In genomic region chr11:49532761-49533160, GRCm38 (mm10) we compare ENCODE assay signal across 42 mouse cellular contexts. TPM values are rescaled to one million over a fixed set of nuclear protein-coding genes. Genes with fewer than 3 reads are reported as not detected.
"Had no signal": no experiment of that assay in that cellular context is flagged by ENCODE, and none has a peak within 500 bp of the region (broad histone marks: within the 10 kb centered on the region; RNA-seq: fewer than 3 reads in every experiment).

No protein-coding gene starts in this region.

- ATAC-seq: hindbrain, embryonic 16.5 days; inflammation-experienced regulatory T-cells, adult 6 months; intestine, embryonic 15.5 days; intestine, postnatal 0 days; liver, postnatal 0 days had no signal

- H3K27me3 ChIP-seq: heart, embryonic 12.5 days; hindbrain, embryonic 12.5 days; intestine, embryonic 15.5 days; kidney, embryonic 15.5 days; limb, embryonic 12.5 days; liver, embryonic 13.5 days; liver, embryonic 15.5 days had no signal

- DNase-seq: gastrocnemius, postnatal 14 days; heart, adult 18-20 months; heart, postnatal 10 days; heart, postnatal 4 days; kidney, adult 18-20 months; kidney, adult 9 months; kidney, postnatal 14 days; kidney, postnatal 36 days; liver; liver, embryonic 13.5 days; liver, postnatal 0 days had no signal

RNA-seq across cellular contexts. Expression of gene Olfr1382, which starts 4.7 kb away (rescaled TPM):
- total RNA-seq: gastrocnemius, adult 18-20 months; gastrocnemius, postnatal 14 days; gastrocnemius, postnatal 4 days; granulocyte monocyte progenitor cell, adult 5-6 weeks; heart, adult 18-20 months; heart, adult 8-10 months; heart, postnatal 10 days; heart, postnatal 25 days; heart, postnatal 4 days; layer of hippocampus, adult 2 months; layer of hippocampus, postnatal 10 days; layer of hippocampus, postnatal 25 days; left cerebral cortex, adult 2 months; left cerebral cortex, postnatal 14 days; left cerebral cortex, postnatal 36 days had no signal
- polyA plus RNA-seq: heart, embryonic 10.5 days; heart, embryonic 12.5 days; heart, embryonic 14.5 days; heart, embryonic 16.5 days; hindbrain, embryonic 10.5 days; hindbrain, embryonic 12.5 days; hindbrain, embryonic 14.5 days; hindbrain, embryonic 16.5 days; inflammation-experienced regulatory T-cells, adult 6 months; intestine, embryonic 15.5 days; intestine, postnatal 0 days; kidney, embryonic 15.5 days; kidney, postnatal 0 days; large intestine, adult 2 months; limb, embryonic 10.5 days; limb, embryonic 12.5 days; limb, embryonic 14.5 days; liver, embryonic 11.5 days; liver, embryonic 13.5 days; liver, embryonic 15.5 days; liver, postnatal 0 days had no signal

RNA-seq across cellular contexts. Expression of gene Olfr1381, which starts 10.5 kb away (rescaled TPM):
- total RNA-seq: gastrocnemius, adult 18-20 months; gastrocnemius, adult 8-10 months; gastrocnemius, postnatal 14 days; gastrocnemius, postnatal 4 days; granulocyte monocyte progenitor cell, adult 5-6 weeks; heart, adult 18-20 months; heart, adult 8-10 months; heart, postnatal 10 days; heart, postnatal 25 days; heart, postnatal 4 days; layer of hippocampus, adult 2 months; layer of hippocampus, postnatal 10 days; layer of hippocampus, postnatal 25 days; left cerebral cortex, adult 2 months; left cerebral cortex, postnatal 14 days; left cerebral cortex, postnatal 36 days had no signal
- polyA plus RNA-seq: heart, embryonic 10.5 days; heart, embryonic 12.5 days; heart, embryonic 14.5 days; heart, embryonic 16.5 days; hindbrain, embryonic 10.5 days; hindbrain, embryonic 12.5 days; hindbrain, embryonic 14.5 days; hindbrain, embryonic 16.5 days; inflammation-experienced regulatory T-cells, adult 6 months; intestine, embryonic 15.5 days; intestine, postnatal 0 days; kidney, postnatal 0 days; large intestine, adult 2 months; limb, embryonic 10.5 days; limb, embryonic 12.5 days; limb, embryonic 14.5 days; liver, embryonic 11.5 days; liver, embryonic 13.5 days; liver, embryonic 15.5 days; liver, postnatal 0 days had no signal

RNA-seq across cellular contexts. Expression of gene Olfr1383, which starts 13.3 kb away (rescaled TPM):
- total RNA-seq: gastrocnemius, postnatal 14 days; gastrocnemius, postnatal 4 days; granulocyte monocyte progenitor cell, adult 5-6 weeks; layer of hippocampus, adult 2 months; left cerebral cortex, adult 2 months; left cerebral cortex, postnatal 36 days had no signal
- polyA plus RNA-seq: heart, embryonic 10.5 days; heart, embryonic 12.5 days; heart, embryonic 14.5 days; heart, embryonic 16.5 days; hindbrain, embryonic 10.5 days; hindbrain, embryonic 12.5 days; hindbrain, embryonic 14.5 days; hindbrain, embryonic 16.5 days; inflammation-experienced regulatory T-cells, adult 6 months; intestine, embryonic 15.5 days; intestine, postnatal 0 days; kidney, embryonic 15.5 days; kidney, postnatal 0 days; large intestine, adult 2 months; limb, embryonic 10.5 days; limb, embryonic 12.5 days; limb, embryonic 14.5 days; liver, embryonic 11.5 days; liver, embryonic 13.5 days; liver, embryonic 15.5 days; liver, postnatal 0 days had no signal

RNA-seq across cellular contexts. Expression of gene Olfr1380, which starts 23.9 kb away (rescaled TPM):
- total RNA-seq: gastrocnemius, adult 18-20 months; gastrocnemius, adult 8-10 months; gastrocnemius, postnatal 14 days; gastrocnemius, postnatal 4 days; granulocyte monocyte progenitor cell, adult 5-6 weeks; heart, adult 18-20 months; heart, adult 8-10 months; heart, postnatal 10 days; heart, postnatal 25 days; heart, postnatal 4 days; layer of hippocampus, adult 2 months; layer of hippocampus, postnatal 10 days; layer of hippocampus, postnatal 25 days; left cerebral cortex, adult 2 months; left cerebral cortex, postnatal 14 days; left cerebral cortex, postnatal 36 days had no signal
- polyA plus RNA-seq: heart, embryonic 10.5 days; heart, embryonic 12.5 days; heart, embryonic 14.5 days; heart, embryonic 16.5 days; hindbrain, embryonic 10.5 days; hindbrain, embryonic 12.5 days; hindbrain, embryonic 14.5 days; hindbrain, embryonic 16.5 days; inflammation-experienced regulatory T-cells, adult 6 months; intestine, embryonic 15.5 days; intestine, postnatal 0 days; kidney, embryonic 15.5 days; kidney, postnatal 0 days; large intestine, adult 2 months; limb, embryonic 10.5 days; limb, embryonic 12.5 days; limb, embryonic 14.5 days; liver, embryonic 11.5 days; liver, embryonic 13.5 days; liver, embryonic 15.5 days; liver, postnatal 0 days had no signal

RNA-seq across cellular contexts. Expression of gene Olfr1384, which starts 26.2 kb away (rescaled TPM):
- total RNA-seq: gastrocnemius, adult 18-20 months; gastrocnemius, adult 8-10 months; gastrocnemius, postnatal 14 days; gastrocnemius, postnatal 4 days; granulocyte monocyte progenitor cell, adult 5-6 weeks; heart, adult 18-20 months; heart, postnatal 25 days; heart, postnatal 4 days; layer of hippocampus, adult 2 months; layer of hippocampus, postnatal 10 days; layer of hippocampus, postnatal 25 days; left cerebral cortex, adult 2 months; left cerebral cortex, postnatal 36 days had no signal
- polyA plus RNA-seq: heart, embryonic 10.5 days; heart, embryonic 12.5 days; heart, embryonic 14.5 days; heart, embryonic 16.5 days; hindbrain, embryonic 10.5 days; hindbrain, embryonic 12.5 days; hindbrain, embryonic 14.5 days; hindbrain, embryonic 16.5 days; inflammation-experienced regulatory T-cells, adult 6 months; intestine, embryonic 15.5 days; intestine, postnatal 0 days; kidney, embryonic 15.5 days; kidney, postnatal 0 days; large intestine, adult 2 months; limb, embryonic 10.5 days; limb, embryonic 12.5 days; limb, embryonic 14.5 days; liver, embryonic 11.5 days; liver, embryonic 13.5 days; liver, embryonic 15.5 days; liver, postnatal 0 days had no signal
